Mouse (Mus musculus): Measurements from ENCODE around the gene Abhd10. TPM values are rescaled to one million over a fixed set of nuclear protein-coding genes. Genes with fewer than 3 reads are reported as not detected.

Abhd10 gene
- polyA plus RNA-seq, 1 experiment from 2014 or later = 33.6 TPM

- Histone ChIP-seq H3K4me1 (ENCODE audit: control insufficient read depth, insufficient read depth, low read length) (no peaks in the 10 kb centered on the region), H3K27me3 (ENCODE audit: control insufficient read depth, insufficient read depth, low read length) (no peaks in the 10 kb centered on the region), H3K27ac (replicated peaks; ENCODE audit: low read depth, low read length) (no peak overlapping the region), H3K36me3 (ENCODE audit: control insufficient read depth, insufficient read depth, low read length) (0 out of 2 replicates have a peak, but pooled peaks cover 3% of the 10 kb centered on the region), H3K9ac (ENCODE audit: low read length) (no peak overlapping the region), H3K4me2 (ENCODE audit: low read depth, severe bottlenecking) (no peak overlapping the region), H3K4me3 (ENCODE audit: low read depth, low read length) (no peak overlapping the region), H3K9me3 (ENCODE audit: control insufficient read depth, low read length) (no peaks in the 10 kb centered on the region)
- ATAC-seq (ENCODE audit: insufficient number of reproducible peaks, low FRiP score, low TSS enrichment, low read depth) = peak; percentile 67; the same call in 1 of the 2 replicates
- peak; percentile 36 for DNase-seq (ENCODE audit: low spot score)
- 40% methylated on average over 9 of the region's 9 CpGs for WGBS
These were observed 14.1 kb upstream of the Abhd10 start for GRCm38 (mm10) chr16:45756855-45757254.

DNA sequence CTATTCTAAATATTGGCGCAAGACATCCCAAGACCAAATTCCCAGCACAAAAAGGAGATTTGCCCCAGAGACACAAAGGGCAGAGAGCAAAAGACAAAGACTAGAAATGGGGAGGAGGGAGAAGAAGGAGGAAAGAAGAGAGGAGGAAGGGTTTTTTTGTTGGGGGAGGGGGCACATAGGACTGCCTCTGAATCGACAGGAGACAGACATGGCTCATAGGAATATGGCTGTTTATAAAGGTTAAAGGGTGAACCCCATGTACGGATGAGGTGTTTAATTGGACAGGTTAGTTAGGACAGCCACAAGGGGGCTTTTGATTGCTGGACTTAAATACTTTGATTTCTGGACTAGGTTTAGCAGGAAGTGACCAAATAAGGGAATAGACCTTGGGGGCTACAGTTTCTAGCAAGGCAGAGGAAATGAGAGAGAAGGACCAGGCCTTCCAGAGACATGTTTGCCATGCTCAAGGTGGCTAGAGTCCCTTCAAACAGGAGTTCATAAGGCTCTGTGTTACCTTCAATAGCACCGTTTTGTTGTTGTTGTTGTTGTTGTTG is 913 bp upstream of the Abhd10 start:
- Histone ChIP-seq H3K9ac (ENCODE audit: low read length) (no peak overlapping the region), H3K4me3 (ENCODE audit: low read depth, low read length) (no peak overlapping the region), H3K36me3 (ENCODE audit: control insufficient read depth, insufficient read depth, low read length) (no peaks in the 10 kb centered on the region), H3K9me3 (ENCODE audit: control insufficient read depth, low read length) (no peaks in the 10 kb centered on the region), H3K27me3 (ENCODE audit: control insufficient read depth, insufficient read depth, low read length) (no peaks in the 10 kb centered on the region), H3K4me1 (ENCODE audit: control insufficient read depth, insufficient read depth, low read length) (peaks cover 2% of the 10 kb centered on the region; the same call in 1 of the 2 replicates), H3K4me2 (ENCODE audit: low read depth, severe bottlenecking) (no peak overlapping the region), H3K27ac (replicated peaks; ENCODE audit: low read depth, low read length) (no peak overlapping the region)
- WGBS = 64% methylated on average over 4 of the region's 4 CpGs
- ATAC-seq (ENCODE audit: insufficient number of reproducible peaks, low FRiP score, low TSS enrichment, low read depth) (no peak), DNase-seq (ENCODE audit: low spot score) (no peak)

GRCm38 (mm10) chr16:45737880-45738279 is 4.9 kb downstream of the Abhd10 start:
- Histone ChIP-seq H3K27ac (replicated peaks; ENCODE audit: low read depth, low read length) (no peak overlapping the region), H3K4me1 (ENCODE audit: control insufficient read depth, insufficient read depth, low read length) (peaks cover 2% of the 10 kb centered on the region; the same call in 1 of the 2 replicates), H3K4me2 (ENCODE audit: low read depth, severe bottlenecking) (no peak overlapping the region), H3K27me3 (ENCODE audit: control insufficient read depth, insufficient read depth, low read length) (no peaks in the 10 kb centered on the region), H3K9me3 (ENCODE audit: control insufficient read depth, low read length) (no peaks in the 10 kb centered on the region), H3K36me3 (ENCODE audit: control insufficient read depth, insufficient read depth, low read length) (peaks cover 14% of the 10 kb centered on the region; the same call in 1 of the 2 replicates), H3K9ac (ENCODE audit: low read length) (no peak overlapping the region), H3K4me3 (ENCODE audit: low read depth, low read length) (no peak overlapping the region)
- 91% methylated on average over 8 of the region's 8 CpGs for WGBS
- ATAC-seq (ENCODE audit: insufficient number of reproducible peaks, low FRiP score, low TSS enrichment, low read depth) = no peak
- DNase-seq (ENCODE audit: low spot score) = no peak

GRCm38 (mm10) chr16:45736724-45737123 is 6.0 kb downstream of the Abhd10 start:
- ATAC-seq (ENCODE audit: insufficient number of reproducible peaks, low FRiP score, low TSS enrichment, low read depth) (no peak), DNase-seq (ENCODE audit: low spot score) (no peak)
- Histone ChIP-seq H3K9me3 (ENCODE audit: control insufficient read depth, low read length) (no peaks in the 10 kb centered on the region), H3K4me1 (ENCODE audit: control insufficient read depth, insufficient read depth, low read length) (peaks cover 2% of the 10 kb centered on the region; the same call in 1 of the 2 replicates), H3K4me2 (ENCODE audit: low read depth, severe bottlenecking) (no peak overlapping the region), H3K27ac (replicated peaks; ENCODE audit: low read depth, low read length) (no peak overlapping the region), H3K27me3 (ENCODE audit: control insufficient read depth, insufficient read depth, low read length) (no peaks in the 10 kb centered on the region), H3K4me3 (ENCODE audit: low read depth, low read length) (no peak overlapping the region), H3K36me3 (ENCODE audit: control insufficient read depth, insufficient read depth, low read length) (peaks cover 14% of the 10 kb centered on the region; the same call in 1 of the 2 replicates), H3K9ac (ENCODE audit: low read length) (no peak overlapping the region)
- WGBS = 93% methylated on average over 3 of the region's 3 CpGs

DNA sequence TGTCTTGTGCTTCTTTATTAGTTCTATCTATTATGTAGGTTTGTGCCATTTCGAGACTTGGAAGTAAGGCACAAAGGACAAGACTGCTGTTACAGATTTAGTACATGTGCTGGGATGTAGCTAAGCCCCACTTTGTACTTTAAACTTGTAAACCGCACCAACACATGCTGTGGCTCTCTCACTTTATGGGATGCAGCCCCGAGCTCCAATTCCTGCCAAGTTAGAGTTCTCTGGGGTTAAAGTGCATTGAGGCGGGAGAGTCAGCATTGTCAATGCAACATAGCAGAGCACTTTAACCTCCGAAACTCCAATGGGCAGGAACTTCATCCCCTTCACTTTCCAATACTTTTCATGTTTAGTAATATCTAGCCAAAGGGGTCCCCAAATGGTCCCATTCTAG is 13.6 kb downstream of the Abhd10 start:
- H3K4me3 ChIP-seq (ENCODE audit: low read depth, low read length) = no peak overlapping the region
- DNase-seq (ENCODE audit: low spot score) (no peak), ATAC-seq (ENCODE audit: insufficient number of reproducible peaks, low FRiP score, low TSS enrichment, low read depth) (no peak)
- no peak overlapping the region for H3K27ac ChIP-seq (replicated peaks; ENCODE audit: low read depth, low read length)
- H3K9ac ChIP-seq (ENCODE audit: low read length) = no peak overlapping the region
- H3K9me3 ChIP-seq (ENCODE audit: control insufficient read depth, low read length) = no peaks in the 10 kb centered on the region
- H3K36me3 ChIP-seq (ENCODE audit: control insufficient read depth, insufficient read depth, low read length) = peaks cover 11% of the 10 kb centered on the region; the same call in 1 of the 2 replicates
- WGBS = 78% methylated on average over 5 of the region's 5 CpGs
- peaks cover 7% of the 10 kb centered on the region for H3K4me1 ChIP-seq (ENCODE audit: control insufficient read depth, insufficient read depth, low read length)
- H3K27me3 ChIP-seq (ENCODE audit: control insufficient read depth, insufficient read depth, low read length) = no peaks in the 10 kb centered on the region
- H3K4me2 ChIP-seq (ENCODE audit: low read depth, severe bottlenecking) = no peak overlapping the region

- H3K4me1 ChIP-seq (ENCODE audit: control insufficient read depth, insufficient read depth, low read length) = peaks cover 12% of the 10 kb centered on the region
These were observed 18.0 kb downstream of the Abhd10 start for GRCm38 (mm10) chr16:45724742-45725102.

DNA sequence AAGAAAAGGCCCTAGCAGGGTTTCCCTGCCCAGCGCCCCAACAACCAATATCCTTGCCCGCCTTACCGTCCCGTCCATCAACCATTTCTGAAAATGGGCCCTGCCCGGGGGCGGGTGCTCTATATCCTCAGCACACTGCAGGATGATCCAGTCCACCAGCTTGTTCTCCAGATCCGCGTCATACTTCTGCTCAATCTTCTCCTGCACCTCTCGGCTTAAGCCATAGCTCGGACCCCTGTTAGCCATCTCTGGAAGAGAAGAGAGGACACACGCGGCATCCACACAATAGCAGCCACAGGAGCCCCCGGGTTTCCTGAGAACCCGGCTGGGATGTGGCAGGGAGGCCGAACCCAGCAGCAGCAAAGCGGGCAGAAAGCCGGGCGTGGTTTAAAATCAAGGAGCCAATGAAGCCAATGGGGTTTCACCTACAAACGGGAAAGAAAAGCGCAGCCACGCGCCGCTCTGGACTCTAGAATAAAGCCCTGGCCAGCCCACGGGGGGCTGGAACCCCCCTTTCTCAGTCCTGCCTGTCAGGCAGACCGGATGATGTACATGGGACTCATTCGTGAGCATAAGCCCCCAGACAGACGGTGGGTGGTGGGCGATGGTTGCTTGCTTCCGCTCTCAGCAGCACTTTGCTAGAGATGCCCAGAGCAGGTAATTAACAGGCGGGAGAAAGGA is 18.6 kb downstream of the Abhd10 start, which contains the start of gene Tagln3:
Tagln3 (minus strand) TSS at position 548 of the 681 bp plus-strand sequence.
- H3K4me3 ChIP-seq (ENCODE audit: low read depth, low read length) = peak within 1 kb of the TSS; percentile 53
- DNase-seq (ENCODE audit: low spot score) (peak; percentile 81), ATAC-seq (ENCODE audit: insufficient number of reproducible peaks, low FRiP score, low TSS enrichment, low read depth) (peak; percentile 78)
- no peak within 1 kb of the TSS for H3K27ac ChIP-seq (replicated peaks; ENCODE audit: low read depth, low read length)
- no peaks in the 10 kb centered on the region for H3K36me3 ChIP-seq (ENCODE audit: control insufficient read depth, insufficient read depth, low read length)
- no peaks in the 10 kb centered on the region for H3K9me3 ChIP-seq (ENCODE audit: control insufficient read depth, low read length)
- 1% methylated on average over 30 of the region's 30 CpGs for WGBS
- H3K4me2 ChIP-seq (ENCODE audit: low read depth, severe bottlenecking) = peak within 1 kb of the TSS; percentile 91
- H3K27me3 ChIP-seq (ENCODE audit: control insufficient read depth, insufficient read depth, low read length) = no peaks in the 10 kb centered on the region
- H3K9ac ChIP-seq (ENCODE audit: low read length) = peak within 1 kb of the TSS; percentile 79
- H3K4me1 ChIP-seq (ENCODE audit: control insufficient read depth, insufficient read depth, low read length) = peaks cover 12% of the 10 kb centered on the region

More at GRCm38 (mm10) chr16:45724742-45725102, 18.0 kb downstream of the Abhd10 start:
- DNase-seq (ENCODE audit: low spot score) (no peak), ATAC-seq (ENCODE audit: insufficient number of reproducible peaks, low FRiP score, low TSS enrichment, low read depth) (peak; percentile 50)
- Histone ChIP-seq H3K4me3 (ENCODE audit: low read depth, low read length) (peak overlapping the region; percentile 53), H3K4me2 (ENCODE audit: low read depth, severe bottlenecking) (peak overlapping the region; percentile 91), H3K27ac (replicated peaks; ENCODE audit: low read depth, low read length) (no peak overlapping the region), H3K27me3 (ENCODE audit: control insufficient read depth, insufficient read depth, low read length) (no peaks in the 10 kb centered on the region), H3K9ac (ENCODE audit: low read length) (peak overlapping the region; percentile 79), H3K36me3 (ENCODE audit: control insufficient read depth, insufficient read depth, low read length) (peaks cover 2% of the 10 kb centered on the region; the same call in 1 of the 2 replicates), H3K9me3 (ENCODE audit: control insufficient read depth, low read length) (no peaks in the 10 kb centered on the region)
- WGBS = 2% methylated on average over 10 of the region's 10 CpGs

DNA sequence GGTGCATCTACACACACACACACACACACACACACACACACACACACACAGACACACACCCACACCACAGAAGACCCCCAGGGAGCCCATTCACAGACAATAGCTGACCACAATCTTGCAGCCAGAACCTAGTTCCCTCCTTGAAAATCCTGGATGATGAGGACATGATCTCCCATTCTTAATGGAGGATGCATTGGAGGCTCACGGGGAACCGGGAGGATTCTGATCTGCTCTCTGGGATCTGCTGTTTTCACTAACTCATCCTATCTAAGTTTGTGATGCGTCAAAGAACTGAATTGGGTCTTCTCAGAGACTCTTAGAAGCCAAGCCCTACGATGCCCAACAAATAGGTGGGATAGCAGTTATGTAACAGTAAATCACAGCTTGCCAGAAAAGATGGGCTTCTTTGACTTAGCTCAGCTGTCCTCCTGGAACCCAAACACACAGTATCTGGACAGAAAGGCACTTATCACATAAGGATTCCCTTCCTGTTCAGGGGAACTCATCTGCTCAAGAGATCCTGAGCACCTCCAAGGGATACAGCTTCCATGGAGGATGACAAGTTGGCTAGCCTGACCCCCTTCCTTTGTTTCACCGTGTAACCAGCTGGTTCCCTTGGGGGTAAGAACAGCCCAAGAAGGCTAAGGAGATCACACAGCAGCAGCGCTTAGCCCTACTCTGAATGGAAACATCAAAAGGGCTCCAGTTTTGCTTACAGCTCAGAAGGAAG is 19.4 kb downstream of the Abhd10 start:
- WGBS = 60% methylated on average over 6 of the region's 6 CpGs
- ATAC-seq (ENCODE audit: insufficient number of reproducible peaks, low FRiP score, low TSS enrichment, low read depth) = no peak
- peak overlapping the region; percentile 53 for H3K4me3 ChIP-seq (ENCODE audit: low read depth, low read length)
- no peaks in the 10 kb centered on the region for H3K9me3 ChIP-seq (ENCODE audit: control insufficient read depth, low read length)
- peak overlapping the region; percentile 91 for H3K4me2 ChIP-seq (ENCODE audit: low read depth, severe bottlenecking)
- no peaks in the 10 kb centered on the region for H3K36me3 ChIP-seq (ENCODE audit: control insufficient read depth, insufficient read depth, low read length)
- peaks cover 12% of the 10 kb centered on the region for H3K4me1 ChIP-seq (ENCODE audit: control insufficient read depth, insufficient read depth, low read length)
- H3K27me3 ChIP-seq (ENCODE audit: control insufficient read depth, insufficient read depth, low read length) = no peaks in the 10 kb centered on the region
- H3K9ac ChIP-seq (ENCODE audit: low read length) = peak overlapping the region; percentile 79
- H3K27ac ChIP-seq (replicated peaks; ENCODE audit: low read depth, low read length) = no peak overlapping the region
- no peak for DNase-seq (ENCODE audit: low spot score)
